Mouse (Mus musculus): ENCODE measurements around the gene Abi3bp. TPM values are rescaled to one million over a fixed set of nuclear protein-coding genes. Genes with fewer than 3 reads are reported as not detected.

Abi3bp gene
- total RNA-seq, 2 experiments from 2014 or later: 5.0 to 7.4 TPM

- no peak for DNase-seq
These were observed 203.4 kb downstream of the Abi3bp start for GRCm38 (mm10) chr16:56681010-56681645.

GRCm38 (mm10) chr16:56686747-56687146 lies 209.1 kb downstream of the Abi3bp start:
- no peak for DNase-seq

GRCm38 (mm10) chr16:56690715-56691114 lies 213.0 kb downstream of the Abi3bp start:
- DNase-seq: no peak

- DNase-seq: no peak
These were observed 218.8 kb downstream of the Abi3bp start for GRCm38 (mm10) chr16:56696448-56696847.

GRCm38 (mm10) chr16:56700898-56701297 lies 223.2 kb downstream of the Abi3bp start:
- no peak for DNase-seq

- no peak for DNase-seq
These were observed 228.1 kb downstream of the Abi3bp start for GRCm38 (mm10) chr16:56705731-56706130.

GRCm38 (mm10) chr16:56710071-56710470 lies 232.4 kb downstream of the Abi3bp start:
- DNase-seq: no peak

GRCm38 (mm10) chr16:56715608-56716007 lies 237.9 kb downstream of the Abi3bp start:
- DNase-seq: no peak

- DNase-seq: peak; percentile 28 to 51
These were observed 239.0 kb downstream of the Abi3bp start for GRCm38 (mm10) chr16:56716557-56717179.

- DNase-seq: peak; percentile 99
These were observed 239.8 kb downstream of the Abi3bp start, which contains the start of gene Tfg for GRCm38 (mm10) chr16:56717224-56718200. Gene Tfg (minus strand): TSS chr16:56717450.

- no peak for DNase-seq
These were observed 241.4 kb downstream of the Abi3bp start for GRCm38 (mm10) chr16:56719031-56719430.

GRCm38 (mm10) chr16:56722357-56722756 lies 244.7 kb downstream of the Abi3bp start:
- DNase-seq: no peak

GRCm38 (mm10) chr16:56724927-56725326 lies 247.2 kb downstream of the Abi3bp start:
- no peak for DNase-seq

- DNase-seq: no peak
These were observed 251.4 kb downstream of the Abi3bp start for GRCm38 (mm10) chr16:56729060-56729459.

Other genes starting within 250 kb of the Abi3bp start
- gene Tfg, start 239.6 kb downstream of the Abi3bp start, total RNA-seq (2021): 10 to 100 TPM; 40.4 to 45.4 TPM

Measured in heart, adult 18-20 months (tissue).